Mouse (Mus musculus): ENCODE data around the gene Ufsp1.

DNA sequence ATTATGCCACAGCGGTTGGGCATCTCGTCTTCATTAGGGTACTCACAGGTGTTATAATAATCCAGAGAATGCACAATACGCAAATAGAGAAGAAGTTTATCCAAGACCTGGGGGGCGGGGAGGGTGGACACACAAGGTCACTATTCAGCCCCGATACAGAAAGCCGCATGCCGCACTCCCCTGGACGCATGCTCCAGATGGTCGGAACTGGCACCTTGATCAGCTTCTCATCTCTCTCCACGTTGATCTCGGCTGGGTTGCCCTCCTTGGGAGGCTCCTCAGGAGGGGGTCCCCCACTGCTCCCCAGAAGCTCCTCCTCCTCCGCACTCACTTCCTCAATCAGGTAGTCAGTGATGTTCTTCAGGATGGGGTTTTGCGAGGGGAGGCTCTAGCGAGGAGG is 2.7 kb downstream of the Ufsp1 start:
- TF ChIP-seq CTCF (IDR thresholded peaks at IDR 0.05; ENCODE audit: low read depth) (no peak), EP300 (IDR thresholded peaks at IDR 0.05; ENCODE audit: low read depth) (no peak)
